Mouse (Mus musculus): ENCODE measurements at regions not wholly inside any gene's neighbourhood (a gene's known extent, or its start where the extent isn't known, plus 50 kb on each side); places are given as distances from the start of the nearest gene placed in this dataset.

GRCm38 (mm10) chr12:71778948-71779347, 51.9 kb upstream of the Daam1 start:
- no peak for DNase-seq (ENCODE audit: low read depth, low spot score)

- DNase-seq (ENCODE audit: low read depth, low spot score): no peak
Measured at GRCm38 (mm10) chr12:71779418-71779817, 51.5 kb upstream of the Daam1 start.

All from skeletal muscle tissue, adult 2 months (tissue).